Mouse (Mus musculus): ENCODE data around the gene Pla2g12a. TPM values are rescaled to one million over a fixed set of nuclear protein-coding genes. Genes with fewer than 3 reads are reported as not detected.

Pla2g12a gene
- total RNA-seq, 4 experiments from 2014 or later, result 19.3 to 23.8 (median 21.5) TPM

- DNase-seq (ENCODE audit: low spot score in 2 of 2), result no peak
Measured at GRCm38 (mm10) chr3:129898886-129899285, 20.5 kb downstream of the Pla2g12a start.

- DNase-seq (ENCODE audit: low spot score in 2 of 2), result peak; percentile 24 to 38
Measured at GRCm38 (mm10) chr3:129901271-129901809, 22.9 kb downstream of the Pla2g12a start, which contains the start of gene Casp6. Gene Casp6, plus strand, starts transcription at chr3:129901425.

- DNase-seq (ENCODE audit: low spot score in 2 of 2), result no peak
Measured at GRCm38 (mm10) chr3:129903369-129903768, 25.0 kb downstream of the Pla2g12a start.

- DNase-seq (ENCODE audit: low spot score in 2 of 2), result no peak
Measured at GRCm38 (mm10) chr3:129903866-129904265, 25.5 kb downstream of the Pla2g12a start.

- DNase-seq (ENCODE audit: low spot score in 2 of 2), result no peak
Measured at GRCm38 (mm10) chr3:129904381-129905132, 26.2 kb downstream of the Pla2g12a start.

GRCm38 (mm10) chr3:129912025-129912424, 33.6 kb downstream of the Pla2g12a start:
- no peak for DNase-seq (ENCODE audit: low spot score in 2 of 2)

GRCm38 (mm10) chr3:129913241-129913640, 34.8 kb downstream of the Pla2g12a start:
- no peak for DNase-seq (ENCODE audit: low spot score in 2 of 2)

GRCm38 (mm10) chr3:129917424-129917823, 39.0 kb downstream of the Pla2g12a start:
- DNase-seq (ENCODE audit: low spot score in 2 of 2), result no peak

- DNase-seq (ENCODE audit: low spot score in 2 of 2), result peak; percentile 54 to 83
Measured at GRCm38 (mm10) chr3:129918434-129918833, 40.0 kb downstream of the Pla2g12a start.

- DNase-seq (ENCODE audit: low spot score in 2 of 2), result no peak
Measured at GRCm38 (mm10) chr3:129923581-129923980, 45.2 kb downstream of the Pla2g12a start.

GRCm38 (mm10) chr3:129925861-129926260, 47.5 kb downstream of the Pla2g12a start:
- DNase-seq (ENCODE audit: low spot score in 2 of 2), result no peak

- DNase-seq (ENCODE audit: low spot score in 2 of 2), result no peak
Measured at GRCm38 (mm10) chr3:129930213-129930778, 51.9 kb downstream of the Pla2g12a start.

- no peak for DNase-seq (ENCODE audit: low spot score in 2 of 2)
Measured at GRCm38 (mm10) chr3:129932443-129932842, 54.0 kb downstream of the Pla2g12a start.

- DNase-seq (ENCODE audit: low spot score in 2 of 2), result no peak
Measured at GRCm38 (mm10) chr3:129936561-129936960, 58.2 kb downstream of the Pla2g12a start.

GRCm38 (mm10) chr3:129937848-129938247, 59.4 kb downstream of the Pla2g12a start:
- DNase-seq (ENCODE audit: low spot score in 2 of 2), result no peak

GRCm38 (mm10) chr3:129939058-129939457, 60.7 kb downstream of the Pla2g12a start:
- DNase-seq (ENCODE audit: low spot score in 2 of 2), result no peak

- no peak for DNase-seq (ENCODE audit: low spot score in 2 of 2)
Measured at GRCm38 (mm10) chr3:129940780-129941179, 62.4 kb downstream of the Pla2g12a start.

- DNase-seq (ENCODE audit: low spot score in 2 of 2), result no peak
Measured at GRCm38 (mm10) chr3:129941291-129941690, 62.9 kb downstream of the Pla2g12a start.

- no peak for DNase-seq (ENCODE audit: low spot score in 2 of 2)
Measured at GRCm38 (mm10) chr3:129943813-129944212, 65.4 kb downstream of the Pla2g12a start.
